Mouse (Mus musculus): ENCODE data around the gene Olfr288. TPM values are rescaled to one million over a fixed set of nuclear protein-coding genes. Genes with fewer than 3 reads are reported as not detected.

Olfr288 gene
- not detected for total RNA-seq (2021)

GRCm38 (mm10) chr15:98195442-98195841, at the start of gene Olfr288:
TSS of gene Olfr288 (minus strand) at chr15:98195542.
- intact Hi-C loops (cut with DNase I), result no loop called here

DNA sequence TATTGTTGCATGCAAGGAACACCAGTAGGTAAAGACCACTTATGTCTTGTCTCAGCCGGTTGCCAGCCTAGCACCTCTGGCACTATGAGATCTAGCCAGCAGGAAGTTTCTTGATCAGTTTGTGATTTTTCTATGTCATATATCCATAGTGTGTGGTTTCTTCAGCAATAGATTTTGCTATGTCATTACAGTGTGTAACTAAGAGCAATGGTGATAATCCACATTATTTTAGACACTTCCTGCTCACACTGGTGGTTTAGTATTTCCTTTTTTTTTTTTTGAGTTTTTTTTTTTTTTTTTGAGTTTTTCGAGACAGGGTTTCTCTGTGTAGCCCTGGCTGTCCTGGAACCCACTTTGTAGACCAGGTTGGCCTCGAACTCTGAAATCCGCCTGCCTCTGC, 40.1 kb upstream of the Olfr288 start:
- intact Hi-C loops (cut with DNase I), result no loop called here
- no peak for DNase-seq

More at GRCm38 (mm10) chr15:98195442-98195841, at the start of gene Olfr288:
- DNase-seq, result no peak

DNA sequence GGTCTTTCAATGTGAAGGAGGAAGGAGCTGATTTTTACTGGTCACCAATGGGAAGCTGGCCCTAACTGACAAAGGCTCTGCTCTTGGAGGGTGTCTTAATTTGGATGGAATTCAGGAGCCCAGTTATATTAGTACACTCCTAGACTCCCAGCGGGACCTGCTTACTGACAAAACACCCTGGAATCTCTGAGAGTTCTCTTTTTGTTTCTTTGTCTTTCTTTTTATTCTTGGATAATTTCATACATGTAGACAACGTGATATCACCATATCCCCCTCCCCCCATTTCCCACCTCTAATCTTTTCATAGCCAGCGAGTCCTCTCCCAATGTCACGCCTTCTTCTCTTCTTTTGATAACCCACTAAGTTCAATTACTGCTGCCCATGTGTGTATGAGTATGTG, 39.0 kb upstream of the Olfr288 start, which contains the start of gene Olfr286:
Gene Olfr286, minus strand, starts transcription at position 101 of the 400 bp plus-strand sequence.
- DNase-seq, result no peak
- intact Hi-C loops (cut with DNase I), result no loop called here

GRCm38 (mm10) chr15:98226096-98226495, 30.8 kb upstream of the Olfr288 start:
- intact Hi-C loops (cut with DNase I), result no loop called here
- no peak for DNase-seq

DNA sequence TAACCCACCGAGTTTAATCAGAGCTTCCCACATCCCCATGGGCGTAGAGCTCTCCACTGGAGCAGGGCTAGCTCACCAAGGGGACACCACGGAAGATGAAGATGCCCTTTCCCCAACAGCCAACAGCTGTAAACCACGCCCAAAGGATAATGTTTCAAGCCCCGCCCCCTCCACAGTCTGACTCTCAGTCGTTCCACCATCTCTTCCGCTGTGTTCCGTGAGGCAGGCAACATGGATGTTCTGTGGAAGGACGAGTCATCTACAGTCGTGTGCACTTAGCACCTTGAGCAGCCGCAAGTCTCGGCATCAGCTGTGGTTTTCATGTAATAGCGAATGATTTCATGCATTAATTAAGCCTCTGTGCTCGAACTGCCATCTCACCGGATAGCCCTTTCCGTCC, 30.3 kb upstream of the Olfr288 start:
- intact Hi-C loops (cut with DNase I), result no loop called here
- DNase-seq, result no peak

- DNase-seq, result no peak
- intact Hi-C loops (cut with DNase I), result no loop called here
Observed at GRCm38 (mm10) chr15:98222377-98222776, 27.0 kb upstream of the Olfr288 start.

- intact Hi-C loops (cut with DNase I), result no loop called here
Observed at GRCm38 (mm10) chr15:98220877-98221276, 25.5 kb upstream of the Olfr288 start, which contains the start of the genes Gm44579 and Olfr287. TSS of gene Gm44579 (minus strand) at chr15:98220977. TSS of gene Olfr287 (minus strand) at chr15:98221056.

DNA sequence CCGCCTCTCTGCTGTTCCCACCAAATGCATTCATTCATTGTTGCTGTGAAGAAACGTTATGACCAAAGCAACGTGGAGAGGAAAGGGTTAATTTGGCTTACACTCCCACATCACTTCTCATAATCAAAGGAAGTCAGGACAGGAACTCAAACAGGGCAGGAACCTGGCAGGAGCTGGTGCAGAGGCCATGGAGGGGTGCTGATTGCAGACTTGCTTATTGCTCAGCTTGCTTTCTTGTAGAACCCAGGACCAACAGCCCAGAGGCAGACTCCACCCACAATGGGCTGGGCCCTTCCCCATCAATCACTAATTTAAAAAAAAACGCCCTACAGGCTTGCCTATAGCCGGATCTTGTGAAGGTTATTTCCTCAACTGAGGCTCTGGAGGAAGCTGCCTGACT, 18.8 kb upstream of the Olfr288 start:
- intact Hi-C loops (cut with DNase I), result no loop called here

More at GRCm38 (mm10) chr15:98220877-98221276, 25.5 kb upstream of the Olfr288 start, which contains the start of the genes Gm44579 and Olfr287:
- DNase-seq, result no peak

GRCm38 (mm10) chr15:98213336-98213870, 18.1 kb upstream of the Olfr288 start:
- intact Hi-C loops (cut with DNase I), result no loop called here
- peak in 1 of 2 experiments; percentile 1 for DNase-seq

More for the DNA sequence above, 18.8 kb upstream of the Olfr288 start:
- DNase-seq, result no peak

DNA sequence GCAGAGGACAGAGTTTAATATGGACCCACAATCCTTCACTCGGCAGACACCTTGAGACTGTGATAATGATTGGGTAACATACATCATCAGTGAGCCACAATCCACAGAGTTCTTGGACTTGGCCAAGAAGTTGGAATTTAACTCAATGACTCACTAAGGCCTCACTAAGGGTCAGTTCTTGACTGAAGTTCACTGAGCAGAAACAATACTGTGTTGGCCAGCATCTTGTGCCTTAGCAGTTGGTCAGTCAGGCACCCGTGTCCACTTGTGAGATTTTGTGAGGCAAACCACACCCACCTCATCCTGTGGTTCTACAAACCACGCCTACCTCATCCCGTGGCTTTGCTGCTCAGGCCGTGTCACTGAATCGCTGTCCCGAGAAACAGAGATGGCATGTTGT, 14.3 kb upstream of the Olfr288 start:
- DNase-seq, result no peak
- intact Hi-C loops (cut with DNase I), result no loop called here

GRCm38 (mm10) chr15:98184456-98184855, 10.9 kb downstream of the Olfr288 start:
- intact Hi-C loops (cut with DNase I), result loop anchor here (5.0 kb wide), 1 partner anchor 293 kb away; no protein-coding TSS in a partner anchor
- no peak for DNase-seq

DNA sequence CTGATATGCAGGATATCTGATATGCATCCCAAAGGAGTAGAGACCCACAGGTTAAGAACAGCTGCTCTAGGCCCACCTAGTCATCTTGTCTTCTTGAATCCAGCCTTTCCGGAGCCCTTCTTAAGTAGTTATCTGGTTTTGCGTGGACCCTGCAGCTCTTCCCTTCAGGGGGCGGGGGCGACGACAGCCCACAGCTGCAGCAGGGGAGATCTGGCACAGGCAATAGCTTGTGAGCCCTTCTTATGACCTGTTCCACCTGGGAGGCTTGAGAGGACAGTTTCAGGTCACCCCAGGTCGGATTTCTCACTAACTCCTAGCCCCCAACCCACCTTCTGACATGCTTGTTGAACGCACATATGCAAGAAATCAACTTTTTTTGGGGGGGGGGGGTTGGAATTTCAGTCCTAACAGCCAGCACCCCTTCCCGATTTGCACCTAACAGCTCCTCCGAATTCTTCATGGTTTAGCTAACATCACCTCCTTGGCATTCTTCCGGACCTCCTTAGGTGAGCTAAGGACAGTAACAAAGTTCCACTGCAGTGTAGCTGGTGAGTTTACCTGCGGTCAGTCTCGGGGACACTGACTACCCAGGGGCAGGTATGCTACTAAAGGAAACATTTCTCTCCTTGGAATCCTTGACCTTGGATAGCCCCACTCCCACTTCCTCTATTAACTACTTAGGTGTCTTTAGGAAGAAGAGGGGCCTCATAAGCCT, 13.3 kb downstream of the Olfr288 start:
- no peak for DNase-seq
- intact Hi-C loops (cut with DNase I), result loop anchor here (1.0 to 5.0 kb wide), 2 partner anchors 207 to 295 kb away; no protein-coding TSS in a partner anchor

DNA sequence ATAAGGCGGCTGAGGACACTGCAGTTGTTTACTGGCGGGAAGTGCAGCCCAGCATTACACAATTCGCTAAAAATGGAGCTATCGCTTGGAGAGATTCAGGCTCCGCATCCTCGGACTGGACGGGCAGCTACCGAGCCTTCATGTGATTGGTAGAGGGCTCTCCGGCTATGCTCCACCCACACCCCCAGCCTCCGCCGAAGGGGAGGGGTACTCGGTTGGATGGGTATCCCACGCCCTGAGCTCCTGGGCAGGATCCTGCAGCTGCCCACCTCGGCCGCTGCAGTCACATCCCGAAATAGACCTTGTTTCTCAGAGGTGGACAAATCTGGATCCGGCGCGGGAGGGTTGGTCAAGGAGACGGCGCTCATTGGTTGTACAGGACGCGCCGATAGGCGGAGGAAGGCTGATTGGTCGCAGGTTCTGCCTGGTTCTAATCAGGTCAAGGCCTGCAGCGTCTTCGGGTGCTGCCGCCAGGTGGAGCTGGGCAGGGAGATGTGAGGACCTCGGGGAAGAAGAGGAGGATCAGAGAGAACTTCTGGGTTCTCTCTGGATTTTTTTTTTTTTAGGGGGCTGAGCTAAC, 14.1 kb downstream of the Olfr288 start:
- intact Hi-C loops (cut with DNase I), result loop anchor here (1.0 to 5.0 kb wide), 2 partner anchors 208 to 296 kb away; no protein-coding TSS in a partner anchor
- peak; percentile 97 to 98 for DNase-seq

DNA sequence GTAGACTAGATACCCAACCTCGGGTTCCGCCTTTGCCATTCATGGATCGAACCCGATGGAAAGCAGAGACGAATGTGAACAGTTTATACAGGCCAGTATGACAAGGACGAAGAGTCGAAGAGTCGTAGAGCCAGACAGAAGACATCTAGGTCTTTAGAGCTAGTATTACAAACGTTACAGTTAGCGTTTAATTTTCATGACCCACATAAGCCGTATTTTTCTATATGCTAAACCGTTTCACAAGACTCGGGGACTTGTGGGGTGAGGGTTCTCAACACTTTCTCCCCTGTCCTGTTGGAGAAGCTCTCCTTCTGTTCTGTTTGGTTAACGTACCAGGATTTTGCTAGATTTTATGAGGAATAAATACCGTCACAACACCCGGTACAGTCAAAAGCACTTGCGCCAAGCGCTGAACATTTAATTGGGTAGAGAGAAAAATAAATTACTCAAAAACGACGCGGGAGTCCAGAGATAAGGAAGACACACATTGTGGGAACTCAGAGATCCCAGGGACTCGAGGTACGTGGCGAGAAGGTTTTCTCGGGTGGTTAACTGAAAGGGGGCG, 14.7 kb downstream of the Olfr288 start:
- DNase-seq, result no peak
- intact Hi-C loops (cut with DNase I), result loop anchor here (1.0 to 5.0 kb wide), 2 partner anchors 209 to 297 kb away; no protein-coding TSS in a partner anchor

- intact Hi-C loops (cut with DNase I), result no loop called here
Observed at GRCm38 (mm10) chr15:98177320-98177719, 18.0 kb downstream of the Olfr288 start.

GRCm38 (mm10) chr15:98173821-98174220, 21.5 kb downstream of the Olfr288 start:
- intact Hi-C loops (cut with DNase I), result loop anchor here (5.0 kb wide), 1 partner anchor 82 kb away; the partner anchor contains the start of genes Pfkm and Senp1

More at GRCm38 (mm10) chr15:98177320-98177719, 18.0 kb downstream of the Olfr288 start:
- DNase-seq, result no peak

DNA sequence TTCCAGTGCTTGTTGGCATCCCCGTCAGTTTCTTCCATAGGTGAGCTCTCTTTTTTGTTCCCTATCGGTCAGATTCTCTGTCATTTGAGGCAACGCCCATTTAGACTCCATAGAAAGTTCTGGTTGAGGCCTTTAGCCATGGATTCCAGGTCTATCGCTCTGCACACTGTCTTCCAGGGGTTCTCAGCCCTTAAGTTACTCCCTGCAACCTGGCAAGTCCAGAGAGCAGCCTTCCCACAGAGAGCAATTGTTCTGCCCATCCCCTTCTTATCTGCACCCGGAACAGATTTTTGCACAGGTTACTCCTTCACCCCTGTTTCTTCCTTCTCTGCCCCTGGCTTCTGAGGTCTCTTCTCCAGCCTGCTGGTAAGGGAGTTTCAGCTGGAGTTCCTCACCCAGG, 23.2 kb downstream of the Olfr288 start:
- intact Hi-C loops (cut with DNase I), result loop anchor here (5.0 kb wide), 1 partner anchor 80 kb away; the partner anchor contains the start of genes Pfkm and Senp1
- no peak for DNase-seq

More at GRCm38 (mm10) chr15:98173821-98174220, 21.5 kb downstream of the Olfr288 start:
- peak; percentile 40 to 69 for DNase-seq

DNA sequence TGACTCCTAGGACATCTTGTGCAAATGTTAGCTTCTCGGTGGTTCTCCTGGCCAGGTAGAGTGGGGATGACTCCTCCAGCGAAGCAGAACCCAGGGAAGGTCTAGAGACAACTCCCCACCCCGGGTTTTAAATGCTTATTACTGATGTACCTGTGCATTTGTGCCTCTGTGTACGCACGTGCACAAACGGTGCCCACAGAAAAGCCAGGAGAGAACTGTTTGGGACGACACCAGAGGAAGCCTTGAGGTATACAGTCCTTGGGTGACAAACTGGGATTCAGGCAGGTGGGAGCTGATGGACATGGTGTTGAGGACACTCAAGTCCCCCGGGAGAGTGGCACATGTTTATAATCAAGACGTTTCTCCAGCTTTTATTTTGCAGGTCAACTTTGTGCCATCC, 24.4 kb downstream of the Olfr288 start:
- no peak for DNase-seq
- intact Hi-C loops (cut with DNase I), result loop anchor here (5.0 kb wide), 1 partner anchor 79 kb away; the partner anchor contains the start of genes Pfkm and Senp1

DNA sequence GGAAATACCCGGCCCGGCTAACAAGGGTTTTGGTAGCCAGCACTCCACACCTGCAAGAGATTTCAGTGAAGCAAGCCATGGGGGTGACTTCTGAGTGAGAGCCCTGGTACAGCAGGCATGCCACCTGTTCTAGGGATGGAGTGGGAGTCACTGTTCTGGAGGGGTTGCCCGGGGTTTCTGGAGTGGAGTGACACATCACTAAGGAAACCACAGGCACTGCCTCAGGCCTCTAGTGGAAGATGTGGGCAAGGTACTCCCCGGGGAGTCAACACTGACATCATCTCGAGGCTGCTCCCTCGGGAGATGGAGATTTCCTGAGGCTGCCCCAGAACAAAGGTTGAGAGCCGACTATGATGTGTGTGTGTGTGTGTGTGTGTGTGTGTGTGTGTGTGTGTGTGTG, 25.0 kb downstream of the Olfr288 start:
- intact Hi-C loops (cut with DNase I), result loop anchor here (5.0 kb wide), 1 partner anchor 78 kb away; the partner anchor contains the start of genes Pfkm and Senp1
- no peak for DNase-seq

- intact Hi-C loops (cut with DNase I), result no loop called here
- DNase-seq, result no peak
Observed at GRCm38 (mm10) chr15:98168622-98169004, 26.7 kb downstream of the Olfr288 start.

Measured in heart, postnatal 10 days (tissue).